Mouse (Mus musculus) limb, embryonic 10.5 days (tissue): ENCODE data around the gene Egfl8. TPM values are rescaled to one million over a fixed set of nuclear protein-coding genes. Genes with fewer than 3 reads are reported as not detected.

Experiments used
- DNase-seq: peaks from one replicate; pipeline ENCODE4 v3.0.0-alpha.2; 2017; ENCODE audit warnings: low spot score
- H3K27ac ChIP-seq: fragments of 300-500 bp; sonication (generic); 2 replicates; pipeline ENCODE4 v1.5.1; 2016; ENCODE audit warnings: mild to moderate bottlenecking
- H3K27me3 ChIP-seq: fragments of 300-500 bp; sonication (generic); 2 replicates; pipeline ENCODE4 v1.6.1; 2016; ENCODE audit warnings: low read depth, mild to moderate bottlenecking; ENCODE audit not compliant: poor library complexity, severe bottlenecking
- H3K36me3 ChIP-seq: fragments of 300-500 bp; sonication (generic); 2 replicates; pipeline ENCODE4 v1.6.1; 2016; ENCODE audit warnings: mild to moderate bottlenecking, moderate library complexity
- H3K4me1 ChIP-seq: fragments of 300-500 bp; sonication (generic); 2 replicates; pipeline ENCODE4 v1.6.1; 2016
- H3K4me3 ChIP-seq: fragments of 300-500 bp; sonication (generic); 2 replicates; pipeline ENCODE4 v1.5.1; 2016; ENCODE audit warnings: mild to moderate bottlenecking, moderate library complexity
- H3K9me3 ChIP-seq: fragments of 300-500 bp; sonication (generic); replicated peaks from 2 replicates; pipeline ENCODE4 v1.6.1; 2016; ENCODE audit warnings: mild to moderate bottlenecking
- WGBS: fragments of 180-500 bp; shearing (Covaris S2); methylation state at CpG from one replicate; pipeline ENCODE4 v1.1.7; 2016; 5-methylcytosine and 5-hydroxymethylcytosine counted together
- polyA plus RNA-seq: library from polyadenylated mRNA; unstranded; fragments of >200 nt; fragmentation: Nextera tagmentation; extraction: Ambion mirVana; gene quantifications from 2 replicates; pipeline ENCODE4 v1.2.1, GENCODE M21; 2016

Egfl8 gene
- 1.9 and 2.2 TPM in 2 replicates for polyA plus RNA-seq

- Histone ChIP-seq H3K4me1 (no peaks in the 10 kb centered on the region), H3K27me3 (no peaks in the 10 kb centered on the region), H3K36me3 (peaks cover 72% of the 10 kb centered on the region), H3K4me3 (no peak within 1 kb of the TSS), H3K27ac (0 out of 2 replicates have a peak within 1 kb of the TSS, but pooled peaks have one; percentile 43), H3K9me3 (no peaks in the 10 kb centered on the region)
- 81% methylated on average over 6 of the region's 6 CpGs for WGBS
- DNase-seq: no peak
Observed at GRCm38 (mm10) chr17:34615871-34616270, at the start of gene Egfl8. Gene Egfl8, minus strand, starts transcription at chr17:34615971.

- WGBS: 84% methylated on average over 7 of the region's 7 CpGs
- peaks cover 58% of the 10 kb centered on the region for H3K27me3 ChIP-seq
Observed at GRCm38 (mm10) chr17:34664472-34664871, 48.7 kb upstream of the Egfl8 start.

GRCm38 (mm10) chr17:34663558-34663957 is 47.8 kb upstream of the Egfl8 start:
- Histone ChIP-seq H3K36me3 (no peaks in the 10 kb centered on the region), H3K4me3 (no peak overlapping the region), H3K9me3 (no peaks in the 10 kb centered on the region), H3K27me3 (peaks cover 58% of the 10 kb centered on the region), H3K4me1 (peaks cover 15% of the 10 kb centered on the region), H3K27ac (no peak overlapping the region)
- DNase-seq: no peak
- WGBS: 40% methylated on average over 1 of the region's 1 CpGs

More at GRCm38 (mm10) chr17:34664472-34664871, 48.7 kb upstream of the Egfl8 start:
- DNase-seq: no peak
- H3K27ac ChIP-seq: no peak overlapping the region
- no peak overlapping the region for H3K4me3 ChIP-seq
- no peaks in the 10 kb centered on the region for H3K9me3 ChIP-seq
- H3K4me1 ChIP-seq: peaks cover 15% of the 10 kb centered on the region
- no peaks in the 10 kb centered on the region for H3K36me3 ChIP-seq

GRCm38 (mm10) chr17:34662978-34663377 is 47.2 kb upstream of the Egfl8 start:
- Histone ChIP-seq H3K27ac (no peak overlapping the region), H3K27me3 (peaks cover 57% of the 10 kb centered on the region), H3K36me3 (no peaks in the 10 kb centered on the region), H3K9me3 (no peaks in the 10 kb centered on the region), H3K4me1 (peaks cover 15% of the 10 kb centered on the region), H3K4me3 (no peak overlapping the region)
- 82% methylated on average over 8 of the region's 8 CpGs for WGBS
- no peak for DNase-seq

GRCm38 (mm10) chr17:34662468-34662867 is 46.7 kb upstream of the Egfl8 start:
- H3K9me3 ChIP-seq: no peaks in the 10 kb centered on the region
- H3K4me3 ChIP-seq: no peak overlapping the region
- peaks cover 54% of the 10 kb centered on the region for H3K27me3 ChIP-seq
- 79% methylated on average over 1 of the region's 1 CpGs for WGBS
- no peaks in the 10 kb centered on the region for H3K36me3 ChIP-seq
- H3K27ac ChIP-seq: no peak overlapping the region
- peaks cover 17% of the 10 kb centered on the region for H3K4me1 ChIP-seq
- no peak for DNase-seq

GRCm38 (mm10) chr17:34661121-34661591 is 45.4 kb upstream of the Egfl8 start:
- Histone ChIP-seq H3K4me1 (peaks cover 31% of the 10 kb centered on the region), H3K27ac (no peak overlapping the region), H3K36me3 (0 out of 2 replicates have a peak, but pooled peaks cover 2% of the 10 kb centered on the region), H3K27me3 (peaks cover 54% of the 10 kb centered on the region), H3K4me3 (peak overlapping the region; percentile 30), H3K9me3 (no peaks in the 10 kb centered on the region)
- WGBS: 7% methylated on average over 19 of the region's 19 CpGs
- no peak for DNase-seq

GRCm38 (mm10) chr17:34660259-34660820 is 44.6 kb upstream of the Egfl8 start:
- H3K4me3 ChIP-seq: peak overlapping the region; percentile 30; the same call in 1 of the 2 replicates
- H3K9me3 ChIP-seq: no peaks in the 10 kb centered on the region
- peaks cover 37% of the 10 kb centered on the region for H3K4me1 ChIP-seq
- no peak overlapping the region for H3K27ac ChIP-seq
- peaks cover 51% of the 10 kb centered on the region for H3K27me3 ChIP-seq
- WGBS: 39% methylated on average over 10 of the region's 11 CpGs
- peaks cover 6% of the 10 kb centered on the region; the same call in 1 of the 2 replicates for H3K36me3 ChIP-seq
- DNase-seq: no peak

DNA sequence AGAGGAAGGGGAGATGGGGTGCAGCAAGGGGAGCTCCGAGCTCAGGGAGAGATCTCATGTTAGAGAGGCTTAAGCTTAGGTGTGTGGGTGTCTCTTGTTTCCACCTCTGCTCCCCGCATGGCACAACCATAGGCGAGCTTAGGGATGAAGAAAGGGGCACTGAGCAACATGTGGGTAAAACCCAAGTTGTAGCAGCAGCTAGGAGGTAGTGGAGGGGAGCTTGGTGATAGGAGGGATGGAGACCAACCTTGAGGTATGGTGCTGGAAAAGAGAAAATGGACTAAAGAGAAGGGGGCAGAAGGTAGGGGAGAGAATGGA is 44.1 kb upstream of the Egfl8 start:
- H3K36me3 ChIP-seq: peaks cover 11% of the 10 kb centered on the region
- 63% methylated on average over 3 of the region's 3 CpGs for WGBS
- H3K4me1 ChIP-seq: peaks cover 40% of the 10 kb centered on the region
- no peak overlapping the region for H3K4me3 ChIP-seq
- H3K27ac ChIP-seq: no peak overlapping the region
- H3K27me3 ChIP-seq: peaks cover 49% of the 10 kb centered on the region
- H3K9me3 ChIP-seq: no peaks in the 10 kb centered on the region
- no peak for DNase-seq

- Histone ChIP-seq H3K36me3 (peaks cover 16% of the 10 kb centered on the region), H3K9me3 (no peaks in the 10 kb centered on the region), H3K27me3 (peaks cover 49% of the 10 kb centered on the region), H3K4me1 (peaks cover 40% of the 10 kb centered on the region), H3K27ac (no peak overlapping the region), H3K4me3 (no peak overlapping the region)
- no peak for DNase-seq
- 67% methylated on average over 12 of the region's 12 CpGs for WGBS
Observed at GRCm38 (mm10) chr17:34659181-34659896, 43.6 kb upstream of the Egfl8 start.

- peaks cover 41% of the 10 kb centered on the region for H3K27me3 ChIP-seq
- WGBS: 85% methylated on average over 3 of the region's 3 CpGs
- H3K4me1 ChIP-seq: peaks cover 40% of the 10 kb centered on the region
Observed at GRCm38 (mm10) chr17:34658591-34658990, 42.8 kb upstream of the Egfl8 start.

GRCm38 (mm10) chr17:34658145-34658544 is 42.4 kb upstream of the Egfl8 start:
- Histone ChIP-seq H3K4me1 (peaks cover 40% of the 10 kb centered on the region), H3K4me3 (no peak overlapping the region), H3K36me3 (peaks cover 28% of the 10 kb centered on the region), H3K27ac (no peak overlapping the region), H3K27me3 (peaks cover 38% of the 10 kb centered on the region), H3K9me3 (no peaks in the 10 kb centered on the region)
- WGBS: 85% methylated on average over 2 of the region's 2 CpGs
- DNase-seq: no peak

More at GRCm38 (mm10) chr17:34658591-34658990, 42.8 kb upstream of the Egfl8 start:
- DNase-seq: no peak
- H3K4me3 ChIP-seq: no peak overlapping the region
- H3K36me3 ChIP-seq: peaks cover 23% of the 10 kb centered on the region
- no peaks in the 10 kb centered on the region for H3K9me3 ChIP-seq
- no peak overlapping the region for H3K27ac ChIP-seq

GRCm38 (mm10) chr17:34657271-34657670 is 41.5 kb upstream of the Egfl8 start:
- H3K4me3 ChIP-seq: no peak overlapping the region
- peaks cover 36% of the 10 kb centered on the region for H3K36me3 ChIP-seq
- peaks cover 34% of the 10 kb centered on the region for H3K27me3 ChIP-seq
- no peak overlapping the region for H3K27ac ChIP-seq
- no peaks in the 10 kb centered on the region for H3K9me3 ChIP-seq
- DNase-seq: no peak
- WGBS: 28% methylated on average over 2 of the region's 2 CpGs
- H3K4me1 ChIP-seq: peaks cover 40% of the 10 kb centered on the region

- H3K4me3 ChIP-seq: no peak overlapping the region
- peaks cover 43% of the 10 kb centered on the region for H3K36me3 ChIP-seq
- H3K9me3 ChIP-seq: no peaks in the 10 kb centered on the region
- H3K4me1 ChIP-seq: peaks cover 40% of the 10 kb centered on the region
- H3K27ac ChIP-seq: peak overlapping the region; percentile 36; the same call in 1 of the 2 replicates
- H3K27me3 ChIP-seq: peaks cover 33% of the 10 kb centered on the region
- WGBS: 73% methylated on average over 8 of the region's 8 CpGs
- DNase-seq: no peak
Observed at GRCm38 (mm10) chr17:34656666-34657065, 40.9 kb upstream of the Egfl8 start.
